Mouse (Mus musculus): Measurements from ENCODE around the gene Nudt1. TPM values are rescaled to one million over a fixed set of nuclear protein-coding genes. Genes with fewer than 3 reads are reported as not detected.
A peak's percentile ranks its signal among the peaks of the same experiment; 100 is the strongest.
"Not testable (repeated sequence)": the region's sequence is repeated elsewhere in the genome, so short reads cannot be mapped to it uniquely, and the experiment has no call there.

Nudt1 gene
- total RNA-seq, 2 experiments from 2014 or later: 4.8 to 6.3 TPM

DNA sequence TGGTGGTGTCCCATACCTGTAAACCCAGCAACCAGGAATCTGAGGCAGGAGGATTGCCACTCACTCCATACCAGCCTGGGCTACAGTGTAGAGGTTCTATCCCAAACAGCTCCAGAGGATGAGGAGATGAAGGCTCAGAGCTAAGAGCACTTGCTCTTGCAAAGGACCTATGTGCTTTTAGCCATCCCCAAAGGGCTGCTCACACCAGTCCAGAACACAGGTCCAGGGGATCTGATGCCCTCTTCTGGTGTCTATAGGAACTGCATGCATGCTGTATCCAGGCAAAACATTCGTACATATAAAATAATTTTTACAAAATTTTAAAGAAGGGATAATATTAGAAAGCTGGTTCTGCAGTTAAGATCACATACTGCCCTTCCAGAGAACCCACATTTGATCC, 15.2 kb downstream of the Nudt1 start:
- intact Hi-C loops (cut with DNase I): loop anchor here (2.0 kb wide), 1 partner anchor 498 kb away; no protein-coding TSS in a partner anchor
- peak in 1 of 2 experiments; percentile 20 for DNase-seq (ENCODE audit: low spot score in 2 of 2)

DNA sequence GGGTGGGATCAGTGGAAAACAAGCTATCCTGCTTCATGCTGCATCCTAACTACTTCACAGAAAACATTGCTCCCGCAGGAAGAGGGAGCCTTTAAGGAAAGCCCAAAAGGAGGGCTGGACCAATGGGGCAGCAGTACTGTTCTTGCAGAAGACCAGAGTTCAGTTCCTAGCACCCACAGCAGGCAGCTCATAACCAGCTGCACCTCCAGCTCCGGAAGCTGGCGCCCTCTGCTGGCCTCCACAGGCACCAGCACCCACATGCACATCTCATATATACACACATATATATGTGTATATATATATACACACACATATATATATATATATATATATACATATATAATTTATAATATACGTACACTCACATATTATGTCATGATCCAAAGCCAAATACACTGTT, 17.3 kb downstream of the Nudt1 start:
- DNase-seq (ENCODE audit: low spot score in 2 of 2): no peak
- intact Hi-C loops (cut with DNase I): no loop called here

DNA sequence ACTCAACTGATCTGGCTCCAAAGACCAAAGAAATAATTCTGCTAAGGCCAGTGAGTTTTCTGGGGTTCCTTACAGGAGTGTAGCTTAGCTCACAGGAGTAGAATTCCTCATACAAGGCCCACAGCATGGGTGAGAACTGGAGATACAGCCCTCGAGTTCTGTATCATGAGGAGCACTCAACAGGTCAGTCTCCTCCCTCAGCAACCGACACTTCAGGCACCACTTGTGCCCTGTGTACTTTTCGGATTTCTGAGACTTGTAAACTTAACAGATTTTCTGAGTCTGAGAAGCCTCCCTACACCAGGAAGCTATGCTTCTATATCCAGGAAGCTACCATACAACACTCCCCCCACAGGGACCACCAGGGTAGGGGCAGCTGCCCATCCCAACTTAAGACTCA, 18.4 kb downstream of the Nudt1 start:
- DNase-seq (ENCODE audit: low spot score in 2 of 2): no peak
- intact Hi-C loops (cut with DNase I): no loop called here

DNA sequence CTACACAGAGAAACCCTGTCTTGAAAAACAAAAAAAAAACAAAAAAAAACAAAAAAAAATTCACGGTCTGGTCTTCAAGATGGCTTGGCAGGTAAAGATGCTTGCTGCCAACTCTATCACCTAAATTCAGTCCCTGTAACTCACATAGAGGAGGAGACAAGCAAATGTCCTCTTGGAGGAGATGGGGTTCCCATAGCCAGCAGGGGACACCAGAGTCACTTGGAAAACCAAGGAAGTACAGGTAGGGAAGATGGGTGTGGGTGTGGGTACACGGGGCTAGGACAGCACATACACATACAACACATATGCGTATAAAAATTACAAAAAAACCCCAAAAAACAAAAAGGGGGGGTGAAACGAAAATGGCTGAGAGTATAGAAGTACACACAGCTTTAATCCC, 21.4 kb downstream of the Nudt1 start:
- DNase-seq (ENCODE audit: low spot score in 2 of 2): no peak
- intact Hi-C loops (cut with DNase I): no loop called here

DNA sequence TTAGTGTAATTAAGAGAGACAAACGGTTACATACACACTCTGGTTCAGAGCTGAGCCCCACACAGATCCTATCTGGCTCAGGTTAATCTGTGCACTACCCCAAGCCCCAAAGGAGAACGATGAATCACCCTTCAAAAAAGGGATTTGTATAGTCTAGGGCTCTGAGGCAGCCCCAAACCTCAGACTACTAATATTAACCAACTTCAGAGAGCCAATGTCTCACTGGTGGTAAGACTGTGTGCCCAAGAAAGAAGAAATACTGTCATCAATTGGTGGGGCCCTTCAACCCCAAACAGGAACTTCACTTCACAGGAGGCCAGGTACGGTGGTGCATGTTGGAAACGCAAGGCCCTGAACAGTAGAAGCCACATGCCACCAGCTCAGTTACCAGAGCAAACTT, 23.8 kb downstream of the Nudt1 start:
- DNase-seq (ENCODE audit: low spot score in 2 of 2): no peak
- intact Hi-C loops (cut with DNase I): no loop called here

DNA sequence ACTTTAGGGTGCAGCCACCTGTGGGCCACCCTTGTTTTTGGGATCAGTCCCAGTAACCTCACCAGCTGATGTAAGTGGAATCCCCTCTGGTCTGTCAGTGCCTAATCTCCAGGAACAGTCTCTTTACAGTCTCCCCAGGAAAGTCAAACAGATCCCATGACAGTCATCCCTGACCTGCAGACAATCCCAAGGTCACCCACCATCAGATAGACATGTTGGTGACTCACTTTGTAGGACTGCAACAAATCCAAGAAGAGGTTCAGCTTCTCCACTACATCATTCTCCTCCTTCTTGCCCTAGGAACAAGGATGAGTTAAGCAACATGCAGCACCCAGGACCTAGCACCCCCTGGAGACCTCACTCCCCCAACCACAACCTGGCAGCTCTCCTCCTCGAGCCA, 24.6 kb downstream of the Nudt1 start:
- intact Hi-C loops (cut with DNase I): no loop called here
- DNase-seq (ENCODE audit: low spot score in 2 of 2): no peak

DNA sequence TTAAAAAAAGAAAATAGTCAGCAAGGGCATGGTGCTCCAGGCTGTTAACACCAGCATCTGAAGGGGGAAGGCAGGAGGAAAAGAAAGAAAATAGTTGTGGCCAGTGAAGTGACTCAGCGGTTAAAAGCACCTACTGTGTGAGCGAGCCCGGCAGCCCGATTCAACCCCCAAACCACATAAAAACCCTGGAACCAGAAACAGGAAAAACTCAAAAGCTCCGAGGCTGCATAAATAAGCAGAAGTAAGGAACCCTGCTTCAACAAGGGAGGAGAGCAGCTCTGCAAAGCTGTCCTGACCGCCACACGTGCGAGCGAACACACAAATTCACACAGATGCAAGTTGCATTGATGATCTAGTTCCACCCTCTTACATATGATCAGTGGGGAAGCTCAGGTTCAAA, 28.4 kb downstream of the Nudt1 start:
- intact Hi-C loops (cut with DNase I): loop anchor here (5.0 kb wide), 1 partner anchor 47 kb away; no protein-coding TSS in a partner anchor
- DNase-seq (ENCODE audit: low spot score in 2 of 2): no peak

DNA sequence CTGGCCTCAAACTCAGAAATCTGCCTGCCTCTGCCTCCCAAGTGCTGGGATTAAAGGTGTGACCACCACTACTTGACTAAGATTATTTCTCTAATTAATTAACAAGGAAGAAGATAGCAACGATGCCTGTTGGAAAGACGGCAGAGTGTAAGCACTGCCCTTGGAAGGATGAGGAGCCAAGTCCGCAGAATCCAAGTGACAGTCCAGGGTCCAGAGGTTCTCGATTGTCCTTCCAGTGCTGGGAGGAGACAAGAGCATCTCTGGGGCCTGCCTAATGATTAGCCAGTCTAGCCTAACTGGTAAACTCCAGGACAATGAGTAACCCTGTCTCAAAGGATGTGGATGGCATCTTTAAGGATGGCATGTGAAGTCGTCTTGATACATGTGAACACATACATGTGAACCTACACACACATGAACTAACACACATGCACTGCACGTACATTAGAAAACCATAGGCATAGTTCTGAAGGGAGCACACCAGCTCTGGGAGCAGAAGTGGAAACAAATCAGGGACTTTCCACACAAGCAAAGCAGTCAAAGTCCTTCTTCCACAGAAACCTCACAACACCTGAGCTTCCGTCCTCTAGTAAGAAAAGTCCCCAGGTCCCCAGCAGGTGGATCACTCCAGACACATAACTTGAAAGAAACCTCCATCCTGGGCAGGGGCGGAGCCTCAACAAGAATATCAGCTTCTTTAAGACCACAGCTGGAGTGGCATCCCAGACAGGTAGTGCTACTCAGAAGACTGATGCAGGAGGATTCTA, 29.5 kb downstream of the Nudt1 start:
- no peak for DNase-seq (ENCODE audit: low spot score in 2 of 2)
- intact Hi-C loops (cut with DNase I): loop anchor here (5.0 kb wide), 1 partner anchor 46 kb away; no protein-coding TSS in a partner anchor

DNA sequence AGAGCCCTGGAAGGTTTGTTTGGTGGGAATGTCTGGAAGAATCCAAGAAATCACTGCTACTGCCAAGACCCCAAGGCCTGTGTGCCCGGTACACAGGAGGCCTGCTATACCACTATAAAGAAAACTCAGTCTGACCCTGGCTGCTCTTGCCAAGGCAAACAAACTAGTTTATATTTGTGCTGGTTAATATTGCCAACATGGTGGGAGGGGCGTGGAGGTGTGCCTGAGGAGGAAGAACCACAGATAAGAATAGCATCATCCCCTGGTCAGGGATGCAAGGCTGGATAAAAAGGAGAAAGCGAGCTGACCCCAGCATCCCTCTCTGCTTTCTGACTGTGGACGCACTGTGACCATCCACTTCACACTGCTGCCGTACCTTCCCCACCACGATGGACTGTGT, 30.9 kb downstream of the Nudt1 start:
- intact Hi-C loops (cut with DNase I): loop anchor here (5.0 kb wide), 1 partner anchor 45 kb away; no protein-coding TSS in a partner anchor
- no peak for DNase-seq (ENCODE audit: low spot score in 2 of 2)

DNA sequence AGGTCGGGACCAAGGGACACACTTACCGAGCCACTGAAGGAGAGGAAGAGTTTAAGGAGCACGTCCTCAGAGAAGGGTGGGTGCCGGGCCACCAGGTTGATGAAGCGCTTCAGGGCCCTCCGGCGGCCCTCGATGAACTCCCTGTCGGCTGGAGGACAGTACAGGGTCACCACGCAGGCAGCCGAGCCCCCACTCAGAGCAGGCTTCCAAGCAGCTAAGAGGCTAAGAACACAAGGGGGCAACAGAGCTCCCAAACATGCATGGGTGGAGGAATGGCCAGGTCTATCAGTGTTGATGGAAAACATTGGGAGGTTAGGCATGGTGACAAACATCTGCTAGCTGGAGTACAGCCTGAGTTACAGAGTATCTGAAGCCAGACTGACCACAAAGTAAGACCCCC, 34.5 kb downstream of the Nudt1 start:
- no peak for DNase-seq (ENCODE audit: low spot score in 2 of 2)
- intact Hi-C loops (cut with DNase I): no loop called here

DNA sequence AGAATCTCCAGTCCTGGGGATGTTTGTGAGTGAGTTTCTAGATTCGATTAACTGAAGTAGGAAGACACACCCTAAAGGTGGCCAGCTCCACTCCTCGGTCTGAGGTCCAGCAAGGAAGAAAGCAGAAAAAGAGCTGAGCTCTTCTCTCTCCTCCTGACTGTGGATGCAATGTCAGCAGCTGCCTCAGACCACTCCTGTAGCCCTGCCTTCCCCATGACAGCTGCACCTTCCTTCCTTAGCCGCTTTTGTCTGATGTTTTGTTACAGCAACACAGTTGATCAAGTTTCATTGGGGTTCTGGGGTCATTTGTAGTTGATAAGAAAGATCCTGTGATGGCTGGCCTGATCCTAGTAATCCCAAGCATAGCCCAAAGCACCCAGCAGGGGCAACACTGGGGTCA, 36.0 kb downstream of the Nudt1 start:
- intact Hi-C loops (cut with DNase I): no loop called here
- DNase-seq (ENCODE audit: low spot score in 2 of 2): no peak

DNA sequence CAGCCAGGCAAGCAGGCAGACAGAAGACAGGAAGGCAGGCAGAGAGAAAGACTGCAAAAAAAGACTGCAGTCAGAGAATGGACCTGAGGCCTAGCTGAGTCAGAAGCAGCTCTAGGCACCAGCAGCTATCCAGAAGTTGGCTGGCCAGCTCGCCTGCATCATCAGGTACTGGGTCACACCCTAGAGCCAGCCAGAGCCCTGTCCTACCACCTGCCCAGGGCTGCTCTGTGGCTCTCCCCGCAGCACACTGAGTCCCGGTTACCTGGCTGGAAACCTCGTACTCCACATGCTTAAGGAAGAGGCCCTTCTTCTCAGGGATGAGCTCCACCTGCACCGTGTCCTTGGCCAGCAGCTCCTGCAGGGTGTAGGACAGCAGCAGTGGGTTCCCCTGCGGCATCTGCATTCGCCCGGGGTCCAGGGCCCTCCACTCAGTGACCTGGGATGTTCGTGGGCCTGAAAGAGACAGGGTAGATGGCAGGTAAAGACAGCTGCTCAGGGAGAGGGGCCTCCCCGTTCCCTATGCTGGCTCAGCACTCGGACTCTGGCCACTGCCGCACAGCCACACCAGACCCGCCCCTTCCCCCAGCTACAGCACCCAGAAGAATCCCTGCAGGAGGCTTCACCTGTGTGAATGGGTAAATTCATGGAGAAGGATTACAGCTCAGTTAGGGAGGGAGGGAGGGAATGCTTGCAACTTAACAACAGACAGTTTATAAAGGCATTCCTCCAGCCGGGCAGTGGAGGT, 38.6 kb downstream of the Nudt1 start:
- intact Hi-C loops (cut with DNase I): no loop called here
- DNase-seq (ENCODE audit: low spot score in 2 of 2): no peak

DNA sequence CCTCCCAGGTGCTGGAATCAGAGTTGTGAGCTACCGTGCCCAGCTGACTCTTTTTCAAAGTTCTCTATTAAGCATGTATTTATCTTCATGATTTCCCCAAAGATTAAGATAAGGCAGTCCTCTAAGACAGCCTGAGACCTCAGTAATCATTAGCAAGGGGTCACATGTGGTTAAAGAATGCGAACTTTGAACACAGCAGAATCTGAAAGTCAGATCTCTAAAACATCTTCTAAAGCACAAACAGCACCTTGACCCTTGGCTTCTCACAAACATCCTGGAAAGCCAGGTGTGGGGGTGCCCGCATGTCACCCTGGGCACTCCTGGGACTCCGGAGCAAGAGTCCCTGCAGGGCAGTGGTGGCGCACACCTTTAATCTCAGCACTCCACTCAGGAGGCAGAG, 43.0 kb downstream of the Nudt1 start:
- DNase-seq (ENCODE audit: low spot score in 2 of 2): no peak
- intact Hi-C loops (cut with DNase I): no loop called here

DNA sequence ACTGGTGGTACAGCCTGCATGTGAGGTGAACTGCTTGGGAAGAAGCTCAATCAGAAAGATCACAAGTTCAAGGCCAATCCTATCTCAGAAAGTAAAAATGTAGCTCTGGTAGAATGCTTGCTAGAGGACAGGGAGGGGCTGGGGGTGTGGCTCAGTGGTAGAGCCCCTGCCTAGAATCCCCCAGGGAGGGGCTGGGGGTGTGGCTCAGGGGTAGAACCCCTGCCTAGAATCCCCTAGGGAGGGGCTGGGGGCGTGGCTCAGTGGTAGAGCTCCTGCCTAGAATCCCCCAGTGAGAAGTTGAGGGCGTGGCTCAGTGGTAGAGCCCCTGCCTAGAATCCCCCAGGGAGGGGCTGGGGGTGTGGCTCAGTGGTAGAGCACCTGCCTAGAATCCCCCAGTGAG, 46.7 kb downstream of the Nudt1 start:
- DNase-seq (ENCODE audit: low spot score in 2 of 2); intact Hi-C loops (cut with DNase I): not testable (repeated sequence)

DNA sequence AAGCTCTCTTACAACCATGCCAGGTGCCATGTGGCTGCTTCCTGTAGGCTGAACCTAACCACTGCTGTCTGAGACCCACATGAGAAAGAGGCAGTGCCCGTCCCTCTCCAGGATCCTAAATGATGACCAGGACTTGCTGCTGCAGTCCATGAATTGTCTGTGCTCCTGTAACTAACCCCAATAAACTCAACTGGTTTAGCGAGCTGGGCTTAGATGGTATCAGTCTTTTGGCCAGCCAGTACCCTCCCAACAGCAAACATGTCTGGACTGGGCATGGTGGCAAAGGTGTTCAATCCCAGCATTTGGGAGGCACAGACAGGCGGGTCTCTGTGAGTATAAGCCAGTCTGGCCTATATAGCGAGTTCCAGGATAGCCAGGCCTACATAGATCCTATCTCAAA, 47.5 kb downstream of the Nudt1 start:
- DNase-seq (ENCODE audit: low spot score in 2 of 2): no peak
- intact Hi-C loops (cut with DNase I): no loop called here

DNA sequence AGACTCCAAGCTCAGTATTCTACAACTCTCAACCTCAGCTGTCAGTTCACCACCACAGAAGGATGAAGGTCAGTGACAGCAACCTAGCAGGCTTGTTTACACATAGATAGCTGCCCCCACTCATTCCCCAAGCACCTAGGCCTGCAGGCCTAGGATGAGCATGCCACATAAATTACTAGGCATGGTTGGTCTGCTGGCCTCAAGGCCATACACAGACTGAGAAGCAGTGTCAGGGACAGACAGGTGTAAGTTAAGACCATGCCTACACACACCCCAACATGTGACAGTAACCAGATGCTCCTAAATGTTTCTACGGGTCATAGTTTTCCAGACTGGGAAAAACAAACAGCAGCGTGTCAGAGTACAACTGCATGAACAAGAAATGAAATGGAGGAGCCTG, 48.0 kb downstream of the Nudt1 start:
- intact Hi-C loops (cut with DNase I): no loop called here
- DNase-seq (ENCODE audit: low spot score in 2 of 2): no peak

DNA sequence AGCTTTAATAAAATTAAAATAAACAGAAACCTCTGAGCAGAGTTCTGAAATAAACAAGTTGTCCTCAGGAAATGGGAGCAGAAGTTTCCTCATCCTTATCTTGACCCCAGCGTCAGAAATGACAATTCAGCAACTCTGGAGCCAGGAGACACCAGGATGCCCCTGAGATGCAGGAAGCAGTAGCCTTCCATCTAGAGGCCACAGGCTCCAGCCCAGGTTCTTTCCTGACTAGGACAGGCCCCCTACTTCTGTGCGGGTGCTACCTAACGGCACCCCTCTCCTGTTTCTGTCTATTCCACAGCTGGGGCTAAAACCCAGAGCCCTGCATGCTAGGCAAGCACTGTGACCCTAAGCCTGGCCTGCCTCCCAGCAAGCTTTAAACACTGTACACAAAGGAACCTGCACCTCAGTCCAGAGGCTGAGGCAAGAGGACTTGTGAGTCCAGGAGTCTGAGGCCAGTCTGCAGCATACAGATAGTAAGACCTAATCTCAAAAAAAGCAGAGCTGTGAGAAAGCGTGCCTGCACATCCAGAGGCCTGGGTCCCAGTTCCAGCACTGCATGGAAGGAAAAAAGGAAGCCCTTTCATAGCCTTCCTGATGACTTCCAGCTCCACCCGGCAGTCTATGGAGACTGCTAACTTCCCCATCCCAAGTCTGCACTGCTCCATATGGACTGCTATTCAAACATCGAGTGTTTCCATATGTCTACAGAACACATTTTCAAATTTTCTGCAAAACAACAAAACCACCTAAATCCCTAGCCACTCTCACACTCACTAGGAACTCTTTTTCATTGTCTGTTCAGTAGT, 49.2 kb downstream of the Nudt1 start:
- intact Hi-C loops (cut with DNase I): no loop called here
- DNase-seq (ENCODE audit: low spot score in 2 of 2): no peak

DNA sequence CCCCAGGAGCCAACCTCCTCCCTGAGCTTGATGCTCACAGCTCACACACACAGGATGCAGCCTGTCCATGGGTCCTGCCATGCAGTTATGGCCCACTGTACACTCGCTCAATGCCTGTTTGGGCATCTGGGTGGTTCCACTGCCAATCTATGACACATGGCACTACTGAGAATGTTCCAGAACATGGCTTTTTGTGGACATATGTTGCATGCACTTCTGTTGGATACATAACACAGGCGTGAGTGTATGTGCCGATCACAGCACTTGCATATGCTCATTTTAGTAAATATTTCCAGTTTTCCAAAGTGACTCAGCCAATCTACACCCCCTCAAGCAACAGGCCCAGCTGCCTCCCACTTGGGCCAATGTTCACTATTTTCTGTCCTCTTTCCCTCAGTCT, 50.2 kb downstream of the Nudt1 start:
- DNase-seq (ENCODE audit: low spot score in 2 of 2): peak; percentile 44 to 74

DNA sequence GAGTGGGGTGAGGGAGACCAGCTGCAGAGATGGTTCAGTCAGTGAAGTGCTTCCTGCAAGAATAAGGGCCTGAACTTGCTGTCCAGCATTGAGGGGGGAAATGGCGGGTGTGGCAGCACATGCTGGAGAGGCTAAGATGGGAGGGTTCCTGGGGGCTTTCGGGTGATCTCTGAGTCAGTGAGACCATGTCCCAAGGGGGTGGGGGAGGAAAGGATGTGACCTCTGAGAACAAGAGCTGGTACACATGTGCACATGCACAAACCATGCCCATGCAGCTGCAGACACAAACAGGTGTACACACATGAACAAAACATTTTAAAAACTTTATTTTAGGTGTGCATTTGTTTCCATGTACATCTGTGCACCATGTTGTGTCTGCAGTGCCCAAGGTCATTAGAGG, 52.3 kb downstream of the Nudt1 start:
- intact Hi-C loops (cut with DNase I): no loop called here
- no peak for DNase-seq (ENCODE audit: low spot score in 2 of 2)

More for the DNA sequence above, 50.2 kb downstream of the Nudt1 start:
- intact Hi-C loops (cut with DNase I): no loop called here

DNA sequence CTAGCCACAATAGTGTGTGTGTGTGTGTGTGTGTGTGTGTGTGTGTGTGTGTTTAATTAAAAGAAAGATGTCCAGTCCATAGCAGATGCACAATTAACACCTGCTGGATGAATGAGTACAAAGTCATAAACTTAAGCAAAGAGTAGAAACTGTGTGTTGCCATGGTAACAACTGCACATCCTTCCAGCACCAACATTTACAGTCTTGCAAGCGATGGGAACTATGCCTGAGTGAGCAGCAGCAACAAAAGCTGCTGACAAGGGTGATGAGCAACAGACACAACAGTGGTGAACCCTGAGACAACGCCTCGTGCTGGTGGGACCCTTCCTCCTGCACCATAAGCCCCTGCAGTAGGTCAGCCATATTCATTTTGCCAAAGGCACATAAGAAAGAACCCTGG, 52.8 kb downstream of the Nudt1 start:
- intact Hi-C loops (cut with DNase I): no loop called here
- peak; percentile 51 to 59 for DNase-seq (ENCODE audit: low spot score in 2 of 2)

All from left cerebral cortex, postnatal 25 days (tissue).